Mouse (Mus musculus) liver, adult 2 months (tissue): ENCODE measurements around the gene Mon1a. TPM values are rescaled to one million over a fixed set of nuclear protein-coding genes. Genes with fewer than 3 reads are reported as not detected.
A peak's percentile ranks its signal among the peaks of the same experiment; 100 is the strongest.

ENCODE experiments used
- DNase-seq: peaks from one replicate; pipeline ENCODE4 v3.0.0-alpha.2; 2011; ENCODE audit warnings: low read depth, low spot score; ENCODE audit errors: extremely low read depth
- H3K27ac ChIP-seq: fragments of 200-500 bp; replicated peaks from 2 replicates; pipeline ENCODE4 v1.5.1; 2012; ENCODE audit warnings: low read depth, mild to moderate bottlenecking, control low read depth, inconsistent platforms, low read length; ENCODE audit not compliant: insufficient read depth
- H3K27me3 ChIP-seq: fragments of 200-500 bp; 2 replicates; pipeline ENCODE4 v1.6.1; 2012; ENCODE audit warnings: mild to moderate bottlenecking, moderate library complexity, low read length, inconsistent platforms; ENCODE audit not compliant: control insufficient read depth, insufficient read depth
- H3K36me3 ChIP-seq: fragments of 200-500 bp; 2 replicates; pipeline ENCODE4 v1.6.1; 2012; ENCODE audit warnings: low read length, inconsistent platforms; ENCODE audit not compliant: control insufficient read depth, insufficient read depth
- H3K4me1 ChIP-seq: fragments of 200-500 bp; 2 replicates; pipeline ENCODE4 v1.6.1; 2011; ENCODE audit warnings: low read length; ENCODE audit not compliant: control insufficient read depth, insufficient read depth
- H3K4me3 ChIP-seq: fragments of 200-500 bp; 2 replicates; pipeline ENCODE4 v1.5.1; 2011; ENCODE audit warnings: low read depth, mild to moderate bottlenecking, control low read depth, low read length, moderate library complexity; ENCODE audit not compliant: insufficient read depth
- H3K79me2 ChIP-seq: fragments of 200-500 bp; 2 replicates; pipeline ENCODE4 v1.6.1; 2012; ENCODE audit warnings: inconsistent platforms, mild to moderate bottlenecking, low read length, moderate library complexity; ENCODE audit not compliant: control insufficient read depth, insufficient read depth
- H3K9ac ChIP-seq: fragments of 200-500 bp; 2 replicates; pipeline ENCODE4 v1.6.1; 2012; ENCODE audit warnings: low read depth, mild to moderate bottlenecking, control low read depth, inconsistent platforms, low read length
- CTCF ChIP-seq: fragments of 200-500 bp; IDR thresholded peaks from 2 replicates; pipeline ENCODE4 v1.5.1; 2011; ENCODE audit warnings: low read depth, low read length, control low read depth
- POLR2A ChIP-seq: fragments of 200-500 bp; IDR thresholded peaks from 2 replicates; pipeline ENCODE4 v1.6.1; 2011; ENCODE audit warnings: low read length, control low read depth; ENCODE audit not compliant: insufficient read depth; ENCODE audit errors: extremely low read depth
- WGBS: fragments of 180-500 bp; shearing (Covaris S2); methylation state at CpG from one replicate; pipeline ENCODE4 v1.1.7; 2018; 5-methylcytosine and 5-hydroxymethylcytosine counted together
- polyA plus RNA-seq: library from polyadenylated mRNA; depleted of rRNA; stranded (reverse); fragments of >200 nt; gene quantifications from 2 replicates; pipeline ENCODE4 v1.2.3, GENCODE M21; 2012
- total RNA-seq: library from RNA; depleted of rRNA; stranded (reverse); fragments of >200 nt; gene quantifications from 2 replicates; pipeline ENCODE4 v1.2.3, GENCODE M21; 2014

Mon1a gene
- total and polyA plus RNA-seq, 2 experiments = 12.4 to 29.6 TPM

DNA sequence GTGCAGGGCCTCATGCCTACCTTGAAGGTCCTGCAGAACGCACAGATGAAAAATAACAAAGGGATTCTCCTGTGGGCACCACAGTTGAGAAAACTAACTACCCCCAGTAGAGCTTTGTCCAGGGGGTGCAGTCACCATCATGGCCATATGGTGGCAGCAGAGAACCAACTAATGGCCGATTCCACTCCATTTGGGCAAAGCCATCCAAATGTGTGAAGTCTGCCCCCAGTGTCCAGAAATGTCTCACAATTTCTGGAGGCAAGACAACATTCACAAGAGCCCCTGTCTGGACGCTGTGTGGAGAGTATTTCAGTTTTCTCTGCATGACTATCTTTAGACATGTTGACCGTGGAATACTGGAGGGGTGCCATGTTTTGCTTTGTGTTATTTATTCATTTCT lies 16.8 kb downstream of the Mon1a start:
- peaks cover 4% of the 10 kb centered on the region; the same call in 1 of the 2 replicates for H3K4me1 ChIP-seq
- DNase-seq = peak; percentile 52

GRCm38 (mm10) chr9:107906252-107906966 lies 18.5 kb downstream of the Mon1a start, which contains the start of gene Mst1r:
Mst1r (plus strand) TSS chr9:107906873.
- peaks cover 4% of the 10 kb centered on the region; the same call in 1 of the 2 replicates for H3K4me1 ChIP-seq
- H3K36me3 ChIP-seq = 0 out of 2 replicates have a peak, but pooled peaks cover 2% of the 10 kb centered on the region
- 26% methylated on average over 19 of the region's 19 CpGs for WGBS
- H3K9ac ChIP-seq = peak within 1 kb of the TSS; percentile 35
- H3K4me3 ChIP-seq = peak within 1 kb of the TSS; percentile 58
- H3K27ac ChIP-seq = no peak within 1 kb of the TSS
- H3K27me3 ChIP-seq = no peaks in the 10 kb centered on the region
- peak; percentile 56 for DNase-seq
- TF ChIP-seq CTCF (no peak), POLR2A (no peak)
- no peaks in the 10 kb centered on the region for H3K79me2 ChIP-seq

More for the DNA sequence above, 16.8 kb downstream of the Mon1a start:
- H3K36me3 ChIP-seq = peaks cover 6% of the 10 kb centered on the region; the same call in 1 of the 2 replicates
- TF ChIP-seq CTCF (peak; percentile 83), POLR2A (no peak)
- H3K27me3 ChIP-seq = no peaks in the 10 kb centered on the region
- no peak overlapping the region for H3K27ac ChIP-seq
- no peaks in the 10 kb centered on the region for H3K79me2 ChIP-seq
- no peak overlapping the region for H3K4me3 ChIP-seq
- no peak overlapping the region for H3K9ac ChIP-seq
- WGBS = 3% methylated on average over 4 of the region's 4 CpGs

- no peaks in the 10 kb centered on the region for H3K27me3 ChIP-seq
- H3K4me3 ChIP-seq = peak overlapping the region; percentile 58
- no peaks in the 10 kb centered on the region for H3K79me2 ChIP-seq
- peak overlapping the region; percentile 35 for H3K9ac ChIP-seq
- peaks cover 4% of the 10 kb centered on the region; the same call in 1 of the 2 replicates for H3K4me1 ChIP-seq
- TF ChIP-seq POLR2A = no peak
- no peak for TF ChIP-seq CTCF
- H3K36me3 ChIP-seq = no peaks in the 10 kb centered on the region
- DNase-seq = no peak
- no peak overlapping the region for H3K27ac ChIP-seq
- WGBS = 24% methylated on average over 31 of the region's 31 CpGs
Observed at GRCm38 (mm10) chr9:107906967-107907800, 19.2 kb downstream of the Mon1a start.

DNA sequence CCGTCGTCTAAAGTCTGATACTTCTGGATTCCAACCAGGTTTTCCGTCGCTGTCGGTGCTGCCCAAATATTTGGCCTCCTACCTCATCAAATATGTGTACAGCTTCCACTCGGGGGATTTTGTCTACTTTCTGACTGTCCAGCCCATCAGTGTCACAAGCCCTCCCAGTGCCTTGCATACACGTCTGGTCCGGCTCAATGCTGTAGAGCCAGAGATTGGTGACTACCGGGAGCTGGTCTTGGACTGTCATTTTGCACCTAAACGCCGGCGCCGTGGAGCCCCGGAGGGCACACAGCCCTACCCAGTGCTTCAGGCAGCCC lies 19.8 kb downstream of the Mon1a start:
- Histone ChIP-seq H3K4me1 (peaks cover 4% of the 10 kb centered on the region; the same call in 1 of the 2 replicates), H3K79me2 (no peaks in the 10 kb centered on the region), H3K36me3 (no peaks in the 10 kb centered on the region), H3K4me3 (no peak overlapping the region), H3K27ac (no peak overlapping the region), H3K27me3 (no peaks in the 10 kb centered on the region), H3K9ac (no peak overlapping the region)
- 33% methylated on average over 14 of the region's 14 CpGs for WGBS
- no peak for DNase-seq
- TF ChIP-seq CTCF (no peak), POLR2A (no peak)

GRCm38 (mm10) chr9:107908410-107909158 lies 20.6 kb downstream of the Mon1a start:
- Histone ChIP-seq H3K27me3 (no peaks in the 10 kb centered on the region), H3K36me3 (no peaks in the 10 kb centered on the region), H3K9ac (no peak overlapping the region), H3K4me3 (no peak overlapping the region), H3K27ac (no peak overlapping the region), H3K79me2 (no peaks in the 10 kb centered on the region), H3K4me1 (peaks cover 4% of the 10 kb centered on the region; the same call in 1 of the 2 replicates)
- no peak for TF ChIP-seq POLR2A
- TF ChIP-seq CTCF = no peak
- WGBS = 40% methylated on average over 18 of the region's 18 CpGs
- no peak for DNase-seq
